Mouse (Mus musculus) neural tube, embryonic 14.5 days (tissue): ENCODE measurements at regions not wholly inside any gene's neighbourhood (a gene's known extent, or its start where the extent isn't known, plus 50 kb on each side); places are given as distances from the start of the nearest gene placed in this dataset.

ENCODE experiments used
- ATAC-seq: fragments of 200-750 bp; cut with Nextera tagmentation; 2 replicates; pipeline ENCODE4 v1.8.0; 2017; ENCODE audit warnings: low read depth, mild to moderate bottlenecking, moderate TSS enrichment, moderate library complexity
- H3K27ac ChIP-seq: fragments of 300-500 bp; sonication (generic); 2 replicates; pipeline ENCODE4 v1.5.1; 2014; ENCODE audit warnings: low read depth, mild to moderate bottlenecking, control low read depth, low read length, moderate library complexity, mixed read lengths
- H3K27me3 ChIP-seq: fragments of 300-500 bp; sonication (generic); 2 replicates; pipeline ENCODE4 v1.6.1; 2014; ENCODE audit warnings: low read length; ENCODE audit not compliant: control insufficient read depth, insufficient read depth
- H3K36me3 ChIP-seq: fragments of 300-500 bp; sonication (generic); 2 replicates; pipeline ENCODE4 v1.6.1; 2014; ENCODE audit warnings: low read length, mixed read lengths; ENCODE audit not compliant: control insufficient read depth, insufficient read depth
- H3K4me1 ChIP-seq: fragments of 300-500 bp; sonication (generic); 2 replicates; pipeline ENCODE4 v1.6.1; 2014; ENCODE audit warnings: low read length; ENCODE audit not compliant: control insufficient read depth, insufficient read depth
- H3K4me2 ChIP-seq: fragments of 300-500 bp; sonication (generic); 2 replicates; pipeline ENCODE4 v1.6.1; 2014; ENCODE audit warnings: mild to moderate bottlenecking, low read depth, low read length, control low read depth
- H3K4me3 ChIP-seq: fragments of 300-500 bp; sonication (generic); 2 replicates; pipeline ENCODE4 v1.5.1; 2014; ENCODE audit warnings: low read depth, low read length, control low read depth, mixed read lengths
- H3K9ac ChIP-seq: fragments of 300-500 bp; sonication (generic); replicated peaks from 2 replicates; pipeline ENCODE4 v1.6.1; 2014; ENCODE audit warnings: low read depth, mild to moderate bottlenecking, control low read depth, low read length, mixed read lengths
- H3K9me3 ChIP-seq: fragments of 300-500 bp; sonication (generic); 2 replicates; pipeline ENCODE4 v1.6.1; 2016; ENCODE audit warnings: low read length; ENCODE audit not compliant: control insufficient read depth
- WGBS: fragments of 180-500 bp; shearing (Covaris S2); extraction: QIAGEN DNeasy Blood & Tissue Kit; methylation state at CpG from one replicate; pipeline ENCODE4 v1.1.7; 2014; 5-methylcytosine and 5-hydroxymethylcytosine counted together

- 20% methylated on average over 10 of the region's 10 CpGs for WGBS
- Histone ChIP-seq H3K4me2 (no peak overlapping the region), H3K4me1 (peaks cover 9% of the 10 kb centered on the region), H3K36me3 (no peaks in the 10 kb centered on the region), H3K4me3 (no peak overlapping the region), H3K9ac (no peak overlapping the region), H3K27ac (no peak overlapping the region), H3K27me3 (no peaks in the 10 kb centered on the region), H3K9me3 (no peaks in the 10 kb centered on the region)
- ATAC-seq, result no peak
Observed at GRCm38 (mm10) chr4:131657922-131658321, 180.2 kb downstream of the Ptpru start.

- no peaks in the 10 kb centered on the region for H3K27me3 ChIP-seq
- H3K27ac ChIP-seq, result no peak overlapping the region
- no peak for ATAC-seq
- peaks cover 9% of the 10 kb centered on the region for H3K4me1 ChIP-seq
- WGBS, result 92% methylated on average over 2 of the region's 2 CpGs
- no peaks in the 10 kb centered on the region for H3K9me3 ChIP-seq
- no peak overlapping the region for H3K4me3 ChIP-seq
- H3K9ac ChIP-seq, result no peak overlapping the region
- H3K4me2 ChIP-seq, result no peak overlapping the region
- H3K36me3 ChIP-seq, result no peaks in the 10 kb centered on the region
Observed at GRCm38 (mm10) chr4:131660931-131661330, 177.2 kb downstream of the Ptpru start.

- WGBS, result 67% methylated on average over 9 of the region's 11 CpGs
- H3K4me3 ChIP-seq, result no peak overlapping the region
- H3K27me3 ChIP-seq, result no peaks in the 10 kb centered on the region
- H3K4me1 ChIP-seq, result no peaks in the 10 kb centered on the region
- no peak overlapping the region for H3K9ac ChIP-seq
- ATAC-seq, result no peak
- H3K27ac ChIP-seq, result no peak overlapping the region
- no peaks in the 10 kb centered on the region for H3K36me3 ChIP-seq
- no peak overlapping the region for H3K4me2 ChIP-seq
- H3K9me3 ChIP-seq, result no peaks in the 10 kb centered on the region
Observed at GRCm38 (mm10) chr4:131671784-131672515, 166.1 kb downstream of the Ptpru start.

- no peak overlapping the region for H3K4me3 ChIP-seq
Observed at GRCm38 (mm10) chr4:131677966-131678365, 160.1 kb downstream of the Ptpru start.

GRCm38 (mm10) chr4:131683176-131683575 lies 154.9 kb downstream of the Ptpru start:
- Histone ChIP-seq H3K9ac (no peak overlapping the region), H3K9me3 (no peaks in the 10 kb centered on the region), H3K36me3 (no peaks in the 10 kb centered on the region), H3K4me1 (no peaks in the 10 kb centered on the region), H3K27me3 (no peaks in the 10 kb centered on the region), H3K4me3 (no peak overlapping the region), H3K4me2 (no peak overlapping the region), H3K27ac (no peak overlapping the region)
- ATAC-seq, result no peak
- WGBS, result 84% methylated on average over 7 of the region's 7 CpGs

More at GRCm38 (mm10) chr4:131677966-131678365, 160.1 kb downstream of the Ptpru start:
- Histone ChIP-seq H3K36me3 (no peaks in the 10 kb centered on the region), H3K9ac (no peak overlapping the region), H3K9me3 (no peaks in the 10 kb centered on the region), H3K4me1 (no peaks in the 10 kb centered on the region), H3K27me3 (no peaks in the 10 kb centered on the region), H3K4me2 (no peak overlapping the region), H3K27ac (no peak overlapping the region)
- WGBS, result 85% methylated on average over 7 of the region's 7 CpGs
- no peak for ATAC-seq

- ATAC-seq, result no peak
- Histone ChIP-seq H3K4me1 (no peaks in the 10 kb centered on the region), H3K4me3 (no peak overlapping the region), H3K9ac (no peak overlapping the region), H3K27ac (no peak overlapping the region), H3K9me3 (no peaks in the 10 kb centered on the region), H3K27me3 (no peaks in the 10 kb centered on the region), H3K36me3 (no peaks in the 10 kb centered on the region), H3K4me2 (no peak overlapping the region)
- 97% methylated on average over 4 of the region's 4 CpGs for WGBS
Observed at GRCm38 (mm10) chr4:131685544-131685943, 152.5 kb downstream of the Ptpru start.

- H3K4me3 ChIP-seq, result no peak overlapping the region
- no peak overlapping the region for H3K4me2 ChIP-seq
- no peaks in the 10 kb centered on the region for H3K36me3 ChIP-seq
- no peak overlapping the region for H3K27ac ChIP-seq
- H3K9ac ChIP-seq, result no peak overlapping the region
- no peaks in the 10 kb centered on the region for H3K9me3 ChIP-seq
- no peak for ATAC-seq
- no peaks in the 10 kb centered on the region for H3K27me3 ChIP-seq
- WGBS, result 15% methylated on average over 5 of the region's 5 CpGs
- no peaks in the 10 kb centered on the region for H3K4me1 ChIP-seq
Observed at GRCm38 (mm10) chr4:131694232-131694631, 143.9 kb downstream of the Ptpru start.

- H3K27me3 ChIP-seq, result no peaks in the 10 kb centered on the region
- no peak overlapping the region for H3K4me3 ChIP-seq
- WGBS, result 67% methylated on average over 26 of the region's 26 CpGs
- H3K9ac ChIP-seq, result no peak overlapping the region
- ATAC-seq, result no peak
- H3K9me3 ChIP-seq, result no peaks in the 10 kb centered on the region
- H3K4me1 ChIP-seq, result no peaks in the 10 kb centered on the region
- H3K36me3 ChIP-seq, result no peaks in the 10 kb centered on the region
- no peak overlapping the region for H3K4me2 ChIP-seq
- no peak overlapping the region for H3K27ac ChIP-seq
Observed at GRCm38 (mm10) chr4:131695941-131696912, 141.9 kb downstream of the Ptpru start.
